Mouse (Mus musculus): Measurements from ENCODE around the gene Glra4. TPM values are rescaled to one million over a fixed set of nuclear protein-coding genes. Genes with fewer than 3 reads are reported as not detected.
"Not testable (repeated sequence)": the region's sequence is repeated elsewhere in the genome, so short reads cannot be mapped to it uniquely, and the experiment has no call there.

Glra4 gene
- polyA plus RNA-seq, 1 experiment, result not detected

DNA sequence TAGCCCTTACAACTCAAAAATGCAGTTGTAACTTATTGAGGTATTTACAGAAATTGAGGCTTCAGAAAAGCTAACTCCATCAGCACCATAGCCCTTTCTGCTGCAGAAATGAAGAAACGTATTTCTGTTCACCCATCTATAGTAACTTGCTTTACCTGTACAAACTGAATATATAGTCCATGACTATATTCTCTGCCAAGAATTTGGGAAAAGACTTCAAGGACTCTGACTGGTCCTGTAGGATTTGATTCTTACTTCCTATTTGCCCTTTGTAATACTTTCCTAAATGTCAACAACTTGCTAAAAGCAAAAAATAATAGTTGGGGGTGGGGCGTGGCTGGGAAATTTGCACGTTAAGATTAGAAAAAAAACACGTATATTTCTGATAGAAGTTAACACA, 47.9 kb downstream of the Glra4 start:
- no peaks in the 10 kb centered on the region for H3K36me3 ChIP-seq (ENCODE audit: control insufficient read depth, insufficient read depth, low read length)
- H3K27ac ChIP-seq (ENCODE audit: control insufficient read depth, insufficient read depth, low read depth, low read length), result no peak overlapping the region
- TF ChIP-seq POLR2A (IDR thresholded peaks at IDR 0.05; ENCODE audit: control insufficient read depth, low read depth, low read length) (no peak), CTCF (IDR thresholded peaks at IDR 0.05; ENCODE audit: control insufficient read depth, insufficient read depth, insufficient replicate concordance, low read depth, low read length) (no peak)
- no peak overlapping the region for H3K4me3 ChIP-seq (ENCODE audit: control insufficient read depth, low read depth, low read length)
- no peaks in the 10 kb centered on the region for H3K27me3 ChIP-seq (ENCODE audit: control insufficient read depth, insufficient read depth, low read length)
- H3K4me1 ChIP-seq (ENCODE audit: control insufficient read depth, insufficient read depth, low read length), result no peaks in the 10 kb centered on the region

DNA sequence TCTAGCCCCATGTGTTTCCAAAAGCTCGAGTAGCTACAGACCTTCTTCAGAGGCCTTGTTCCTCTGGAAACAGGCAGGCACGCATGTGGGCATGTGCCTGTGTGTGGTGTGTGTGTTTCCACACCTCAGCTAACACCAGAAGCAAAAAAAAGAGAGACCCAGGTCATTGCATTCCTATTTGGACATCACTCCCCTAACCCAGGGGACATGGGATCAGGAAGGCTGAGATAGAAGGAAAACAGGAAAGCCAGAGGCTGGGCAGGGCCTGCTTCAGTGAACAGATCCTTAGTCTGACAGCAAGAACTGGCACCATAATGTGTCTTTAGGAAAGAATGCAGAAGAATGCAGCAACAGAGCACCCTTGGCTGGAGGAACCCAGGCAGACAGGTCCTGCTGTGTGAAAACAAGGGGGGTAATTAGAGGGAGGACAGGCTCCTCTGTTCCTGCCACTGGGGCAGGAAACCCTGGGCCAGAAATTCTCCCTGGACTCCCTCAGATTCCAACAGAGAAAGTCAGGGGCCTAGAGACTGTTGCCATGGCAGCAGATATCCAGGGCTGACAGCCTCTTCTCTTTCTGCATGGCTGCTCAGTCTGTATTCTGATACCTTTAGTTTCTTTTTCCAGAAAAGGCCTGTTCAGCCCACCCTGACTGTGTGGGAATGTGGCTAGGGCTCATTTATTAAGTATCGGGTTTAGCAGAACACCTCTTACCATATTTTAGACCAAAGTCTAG, 65.0 kb downstream of the Glra4 start:
- not testable (repeated sequence) for H3K27me3 ChIP-seq (ENCODE audit: control insufficient read depth, insufficient read depth, low read length); H3K36me3 ChIP-seq (ENCODE audit: control insufficient read depth, insufficient read depth, low read length); H3K4me1 ChIP-seq (ENCODE audit: control insufficient read depth, insufficient read depth, low read length); H3K27ac ChIP-seq (ENCODE audit: control insufficient read depth, insufficient read depth, low read depth, low read length); H3K4me3 ChIP-seq (ENCODE audit: control insufficient read depth, low read depth, low read length)

DNA sequence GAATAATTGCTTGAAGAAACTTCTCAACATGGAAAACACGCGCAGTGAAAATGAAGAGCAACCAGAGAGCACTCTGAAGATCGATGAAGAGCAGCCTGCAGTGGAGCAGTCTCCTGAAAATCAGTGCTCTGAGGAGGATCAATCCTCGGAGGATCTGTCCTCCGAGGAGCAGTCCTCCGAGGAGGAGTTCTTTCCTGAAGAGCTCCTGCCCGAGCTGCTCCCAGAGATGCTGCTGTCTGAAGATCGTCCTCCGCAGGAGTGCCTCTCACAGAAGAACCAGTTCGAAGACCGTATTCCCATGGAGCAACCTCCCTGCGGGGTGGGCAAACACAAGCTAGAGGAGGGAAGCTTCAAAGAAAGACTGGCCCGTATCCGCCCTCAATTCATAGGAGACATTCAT, 71.2 kb downstream of the Glra4 start:
- no peaks in the 10 kb centered on the region for H3K36me3 ChIP-seq (ENCODE audit: control insufficient read depth, insufficient read depth, low read length)
- no peaks in the 10 kb centered on the region for H3K27me3 ChIP-seq (ENCODE audit: control insufficient read depth, insufficient read depth, low read length)
- peak overlapping the region; percentile 88 for H3K27ac ChIP-seq (ENCODE audit: control insufficient read depth, insufficient read depth, low read depth, low read length)
- H3K4me1 ChIP-seq (ENCODE audit: control insufficient read depth, insufficient read depth, low read length), result no peaks in the 10 kb centered on the region
- TF ChIP-seq POLR2A (IDR thresholded peaks at IDR 0.05; ENCODE audit: control insufficient read depth, low read depth, low read length), result no peak
- TF ChIP-seq CTCF (IDR thresholded peaks at IDR 0.05; ENCODE audit: control insufficient read depth, insufficient read depth, insufficient replicate concordance, low read depth, low read length), result no peak
- peak overlapping the region; percentile 92 for H3K4me3 ChIP-seq (ENCODE audit: control insufficient read depth, low read depth, low read length)

DNA sequence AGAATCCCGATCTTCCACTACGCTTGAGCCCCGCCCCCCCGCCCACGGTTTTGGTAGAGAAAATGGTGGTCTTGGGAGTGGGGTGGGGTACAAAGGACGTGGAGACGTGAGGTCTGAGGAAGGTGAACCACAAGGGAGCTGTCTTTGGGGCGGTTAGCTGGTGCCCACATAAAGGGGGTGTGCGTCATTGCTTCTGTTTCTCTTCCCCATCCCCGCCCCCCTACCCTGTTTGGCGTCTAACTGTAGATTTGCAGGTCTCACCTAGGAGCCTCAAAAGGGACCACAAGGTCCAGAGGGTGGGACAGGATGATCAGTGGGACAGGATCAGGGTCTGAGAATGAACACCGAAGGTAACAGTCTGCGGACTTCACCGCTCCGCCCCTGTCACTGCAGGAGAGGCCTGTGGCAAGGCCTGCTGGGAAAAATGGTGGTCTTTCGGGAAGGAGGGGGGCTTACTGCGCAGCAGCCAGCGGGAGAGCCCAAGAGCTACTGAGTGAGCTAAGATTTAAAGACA, 71.7 kb downstream of the Glra4 start:
- H3K4me3 ChIP-seq (ENCODE audit: control insufficient read depth, low read depth, low read length), result peak overlapping the region; percentile 92
- no peaks in the 10 kb centered on the region for H3K27me3 ChIP-seq (ENCODE audit: control insufficient read depth, insufficient read depth, low read length)
- H3K4me1 ChIP-seq (ENCODE audit: control insufficient read depth, insufficient read depth, low read length), result no peaks in the 10 kb centered on the region
- no peaks in the 10 kb centered on the region for H3K36me3 ChIP-seq (ENCODE audit: control insufficient read depth, insufficient read depth, low read length)
- no peak for TF ChIP-seq POLR2A (IDR thresholded peaks at IDR 0.05; ENCODE audit: control insufficient read depth, low read depth, low read length)
- no peak for TF ChIP-seq CTCF (IDR thresholded peaks at IDR 0.05; ENCODE audit: control insufficient read depth, insufficient read depth, insufficient replicate concordance, low read depth, low read length)
- H3K27ac ChIP-seq (ENCODE audit: control insufficient read depth, insufficient read depth, low read depth, low read length), result peak overlapping the region; percentile 88

Other genes with a start within 250 kb of the Glra4 start
- 0.13 and 0.15 TPM in 2 replicates for gene Kir3dl2, start 236.1 kb downstream of the Glra4 start, polyA plus RNA-seq (2012; rRNA removed)
- gene Tceal3, start 189.3 kb downstream of the Glra4 start, polyA plus RNA-seq (2012; rRNA removed), result 2.4 and 2.6 TPM in 2 replicates
- gene Tceal1, start 72.2 kb downstream of the Glra4 start, polyA plus RNA-seq (2012; rRNA removed), result 1.0 and 1.3 TPM in 2 replicates
- gene Morf4l2, start 36.5 kb downstream of the Glra4 start, polyA plus RNA-seq (2012; rRNA removed), result 20.4 and 22.6 TPM in 2 replicates
- gene Plp1, start 42.5 kb upstream of the Glra4 start, polyA plus RNA-seq (2012; rRNA removed), result 10.6 and 15.6 TPM in 2 replicates
- 0.23 and 0.43 TPM in 2 replicates for gene Rab9b, start 88.6 kb upstream of the Glra4 start, polyA plus RNA-seq (2012; rRNA removed)
- 0.72 and 0.91 TPM in 2 replicates for gene H2bfm, start 147.2 kb upstream of the Glra4 start, polyA plus RNA-seq (2012; rRNA removed)
- 15.3 and 21.9 TPM in 2 replicates for gene Tmsb15b2, start 195.4 kb upstream of the Glra4 start, polyA plus RNA-seq (2012; rRNA removed)
- 4.9 and 6.7 TPM in 2 replicates for gene Tmsb15l, start 196.7 kb upstream of the Glra4 start, polyA plus RNA-seq (2012; rRNA removed)
- 9.9 and 22.9 TPM in 2 replicates for gene Tmsb15b1, start 196.7 kb upstream of the Glra4 start, polyA plus RNA-seq (2012; rRNA removed)
- 1.4 and 2.1 TPM in 2 replicates for gene Zcchc18, start 213.0 kb upstream of the Glra4 start, polyA plus RNA-seq (2012; rRNA removed)